Mouse (Mus musculus): Measurements from ENCODE around the gene Smad6. TPM values are rescaled to one million over a fixed set of nuclear protein-coding genes. Genes with fewer than 3 reads are reported as not detected.

Smad6 gene
- polyA plus RNA-seq, 1 experiment from 2014 or later: 1.8 TPM

GRCm38 (mm10) chr9:64019036-64019886, 2.6 kb downstream of the Smad6 start:
- Histone ChIP-seq H3K27ac (ENCODE audit: low read depth) (0 out of 2 replicates have a peak overlapping the region, but pooled peaks have one; percentile 62), H3K9ac (replicated peaks) (peak overlapping the region; percentile 73; the same call in 1 of the 2 replicates), H3K4me1 (ENCODE audit: insufficient read depth) (peaks cover 55% of the 10 kb centered on the region), H3K36me3 (replicated peaks; ENCODE audit: insufficient read depth, low read length) (no peaks in the 10 kb centered on the region), H3K27me3 (ENCODE audit: insufficient read depth, low read length) (peaks cover 49% of the 10 kb centered on the region), H3K4me2 (ENCODE audit: low read depth, low read length) (peak overlapping the region; percentile 98), H3K4me3 (ENCODE audit: low read depth, low read length) (peak overlapping the region; percentile 62), H3K9me3 (ENCODE audit: low read length) (no peaks in the 10 kb centered on the region)
- ATAC-seq (no peak), DNase-seq (no peak)
- 26% methylated on average over 10 of the region's 10 CpGs for WGBS (ENCODE audit: insufficient replicate concordance)
- TF ChIP-seq EP300 (IDR thresholded peaks at IDR 0.05; ENCODE audit: low read depth) (no peak), CTCF (IDR thresholded peaks at IDR 0.05; ENCODE audit: low read depth) (no peak)

- Histone ChIP-seq H3K36me3 (replicated peaks; ENCODE audit: insufficient read depth, low read length) (no peaks in the 10 kb centered on the region), H3K27ac (ENCODE audit: low read depth) (peak overlapping the region; percentile 62), H3K9ac (replicated peaks) (peak overlapping the region; percentile 53), H3K4me3 (ENCODE audit: low read depth, low read length) (peak overlapping the region; percentile 62), H3K27me3 (ENCODE audit: insufficient read depth, low read length) (peaks cover 49% of the 10 kb centered on the region), H3K4me1 (ENCODE audit: insufficient read depth) (peaks cover 48% of the 10 kb centered on the region), H3K9me3 (ENCODE audit: low read length) (no peaks in the 10 kb centered on the region), H3K4me2 (ENCODE audit: low read depth, low read length) (peak overlapping the region; percentile 98)
- peak; percentile 68 for DNase-seq
- TF ChIP-seq CTCF (IDR thresholded peaks at IDR 0.05; ENCODE audit: low read depth): no peak
- no peak for TF ChIP-seq EP300 (IDR thresholded peaks at IDR 0.05; ENCODE audit: low read depth)
- WGBS (ENCODE audit: insufficient replicate concordance): 6% methylated on average over 23 of the region's 23 CpGs
- peak; percentile 2; the same call in 1 of the 2 replicates for ATAC-seq
These were observed 3.7 kb downstream of the Smad6 start for GRCm38 (mm10) chr9:64017861-64018793.

- H3K4me1 ChIP-seq (ENCODE audit: insufficient read depth): peaks cover 38% of the 10 kb centered on the region
- ATAC-seq (0 out of 2 replicates have a peak, but pooled peaks have one; percentile 9), DNase-seq (peak; percentile 59)
- peaks cover 4% of the 10 kb centered on the region; the same call in 1 of the 2 replicates for H3K36me3 ChIP-seq (replicated peaks; ENCODE audit: insufficient read depth, low read length)
- peak; percentile 23 for TF ChIP-seq CTCF (IDR thresholded peaks at IDR 0.05; ENCODE audit: low read depth)
- TF ChIP-seq EP300 (IDR thresholded peaks at IDR 0.05; ENCODE audit: low read depth): no peak
- 5% methylated on average over 25 of the region's 25 CpGs for WGBS (ENCODE audit: insufficient replicate concordance)
- H3K27me3 ChIP-seq (ENCODE audit: insufficient read depth, low read length): peaks cover 40% of the 10 kb centered on the region
- H3K9me3 ChIP-seq (ENCODE audit: low read length): no peaks in the 10 kb centered on the region
- peak overlapping the region; percentile 53 for H3K9ac ChIP-seq (replicated peaks)
- H3K4me2 ChIP-seq (ENCODE audit: low read depth, low read length): peak overlapping the region; percentile 98
- H3K27ac ChIP-seq (ENCODE audit: low read depth): peak overlapping the region; percentile 53; the same call in 1 of the 2 replicates
- H3K4me3 ChIP-seq (ENCODE audit: low read depth, low read length): peak overlapping the region; percentile 62
These were observed 5.0 kb downstream of the Smad6 start for GRCm38 (mm10) chr9:64016648-64017400.

GRCm38 (mm10) chr9:64016092-64016491, 5.8 kb downstream of the Smad6 start:
- Histone ChIP-seq H3K27me3 (ENCODE audit: insufficient read depth, low read length) (peaks cover 33% of the 10 kb centered on the region), H3K4me2 (ENCODE audit: low read depth, low read length) (peak overlapping the region; percentile 98; the same call in 1 of the 2 replicates), H3K9me3 (ENCODE audit: low read length) (peaks cover 5% of the 10 kb centered on the region), H3K4me1 (ENCODE audit: insufficient read depth) (peaks cover 35% of the 10 kb centered on the region), H3K9ac (replicated peaks) (no peak overlapping the region), H3K4me3 (ENCODE audit: low read depth, low read length) (no peak overlapping the region), H3K27ac (ENCODE audit: low read depth) (no peak overlapping the region), H3K36me3 (replicated peaks; ENCODE audit: insufficient read depth, low read length) (peaks cover 8% of the 10 kb centered on the region; the same call in 1 of the 2 replicates)
- 64% methylated on average over 7 of the region's 7 CpGs for WGBS (ENCODE audit: insufficient replicate concordance)
- ATAC-seq (no peak), DNase-seq (no peak)
- no peak for TF ChIP-seq CTCF (IDR thresholded peaks at IDR 0.05; ENCODE audit: low read depth)
- TF ChIP-seq EP300 (IDR thresholded peaks at IDR 0.05; ENCODE audit: low read depth): no peak

GRCm38 (mm10) chr9:64014801-64015200, 7.1 kb downstream of the Smad6 start:
- Histone ChIP-seq H3K36me3 (replicated peaks; ENCODE audit: insufficient read depth, low read length) (peaks cover 8% of the 10 kb centered on the region; the same call in 1 of the 2 replicates), H3K4me3 (ENCODE audit: low read depth, low read length) (no peak overlapping the region), H3K27ac (ENCODE audit: low read depth) (no peak overlapping the region), H3K4me2 (ENCODE audit: low read depth, low read length) (no peak overlapping the region), H3K27me3 (ENCODE audit: insufficient read depth, low read length) (peaks cover 20% of the 10 kb centered on the region), H3K4me1 (ENCODE audit: insufficient read depth) (peaks cover 30% of the 10 kb centered on the region), H3K9me3 (ENCODE audit: low read length) (peaks cover 5% of the 10 kb centered on the region), H3K9ac (replicated peaks) (no peak overlapping the region)
- TF ChIP-seq EP300 (IDR thresholded peaks at IDR 0.05; ENCODE audit: low read depth) (no peak), CTCF (IDR thresholded peaks at IDR 0.05; ENCODE audit: low read depth) (no peak)
- DNase-seq (no peak), ATAC-seq (no peak)
- 38% methylated on average over 6 of the region's 6 CpGs for WGBS (ENCODE audit: insufficient replicate concordance)
